Mouse (Mus musculus): ENCODE data around the gene Itpr2.

The Itpr2 gene

GRCm38 (mm10) chr6:146501866-146502804, at the start of gene Itpr2:
Itpr2 (minus strand) TSS chr6:146502223.
- CTCF ChIA-PET = no interaction called here

DNA sequence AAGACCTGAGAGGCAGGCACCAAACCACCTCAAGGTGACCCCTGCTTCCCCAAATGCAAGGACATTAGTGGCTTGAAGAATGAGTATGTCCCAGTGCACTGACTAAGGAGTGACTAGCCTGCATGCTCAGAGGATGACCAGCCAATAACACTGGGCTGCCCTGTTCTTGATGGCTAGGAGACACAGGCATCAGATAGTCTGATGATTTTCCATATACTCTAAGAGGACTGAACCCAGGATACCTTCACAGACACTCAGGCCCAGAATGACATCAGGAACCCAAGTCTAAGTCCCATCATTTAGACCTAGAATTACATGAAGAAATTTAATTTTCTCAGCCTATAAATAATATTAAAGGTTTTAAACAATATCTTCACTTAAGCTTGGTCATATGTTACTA, 49.3 kb upstream of the Itpr2 start:
- CTCF ChIA-PET = no interaction called here

GRCm38 (mm10) chr6:146550421-146550820, 48.4 kb upstream of the Itpr2 start:
- CTCF ChIA-PET = no interaction called here

DNA sequence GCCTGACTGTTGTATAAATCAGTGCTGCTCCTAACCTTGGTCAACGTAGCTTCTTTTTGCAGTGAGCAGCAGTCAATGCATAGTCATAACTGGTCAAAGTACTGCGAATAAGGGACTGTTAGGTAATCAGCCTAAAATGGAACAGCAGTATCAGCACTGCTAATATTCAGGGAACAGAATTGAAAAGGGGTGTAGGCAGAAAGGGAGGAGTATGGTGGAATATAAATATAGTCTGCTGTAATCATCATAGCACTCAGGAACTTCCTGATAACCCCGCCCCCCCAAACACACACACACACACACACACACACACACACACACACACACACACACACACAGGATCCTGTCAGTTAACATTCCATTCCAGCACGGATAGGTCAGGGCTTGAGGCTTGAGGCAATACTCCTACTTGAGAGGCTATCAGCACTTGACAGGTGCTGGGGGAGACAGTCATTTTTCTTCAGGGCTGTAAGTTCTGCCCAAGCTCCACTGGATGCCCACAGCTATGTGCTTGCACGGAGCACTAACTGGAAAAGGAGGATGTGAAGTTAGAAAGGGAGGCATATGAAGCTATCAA, 43.4 kb upstream of the Itpr2 start:
- CTCF ChIA-PET = no interaction called here

DNA sequence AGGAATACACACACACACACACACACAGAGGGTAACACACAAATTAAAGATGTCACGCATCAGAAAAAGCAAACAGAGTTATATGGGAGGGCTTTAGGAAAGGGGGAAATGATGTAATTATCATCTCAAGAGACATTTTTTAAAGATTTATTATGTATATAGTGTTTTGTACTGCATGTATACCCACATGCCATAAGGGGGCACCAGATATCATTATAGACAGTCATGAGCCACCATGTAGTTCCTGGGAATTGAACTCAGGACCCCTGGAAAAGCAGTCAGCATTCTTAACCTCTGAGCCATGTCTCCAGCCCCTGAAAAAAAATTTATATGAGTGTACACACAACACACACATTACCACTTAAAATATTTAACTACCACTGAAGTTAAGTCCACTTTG, 42.6 kb upstream of the Itpr2 start:
- CTCF ChIA-PET = no interaction called here

- CTCF ChIA-PET = no interaction called here
Measured at GRCm38 (mm10) chr6:146540386-146540785, 38.4 kb upstream of the Itpr2 start.

DNA sequence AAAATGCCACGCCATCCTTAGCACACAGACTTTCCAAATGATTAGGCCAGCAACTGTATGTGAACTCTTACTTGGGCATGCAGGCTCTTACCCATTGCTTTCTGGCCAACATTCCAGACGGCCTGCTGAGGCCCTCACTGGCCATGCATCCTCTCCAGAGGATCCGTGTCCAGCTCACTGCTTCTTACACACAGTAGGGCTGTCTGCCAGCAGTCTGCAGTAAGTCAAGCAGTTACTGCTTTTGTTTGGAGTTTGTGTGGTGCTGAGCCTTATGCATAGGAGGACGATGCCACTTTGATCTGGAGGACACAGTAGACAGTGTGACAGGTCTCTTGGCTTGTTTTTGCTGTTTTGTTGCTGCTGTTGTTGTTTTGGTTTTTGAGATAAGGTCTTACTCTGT, 36.6 kb upstream of the Itpr2 start:
- CTCF ChIA-PET = no interaction called here

DNA sequence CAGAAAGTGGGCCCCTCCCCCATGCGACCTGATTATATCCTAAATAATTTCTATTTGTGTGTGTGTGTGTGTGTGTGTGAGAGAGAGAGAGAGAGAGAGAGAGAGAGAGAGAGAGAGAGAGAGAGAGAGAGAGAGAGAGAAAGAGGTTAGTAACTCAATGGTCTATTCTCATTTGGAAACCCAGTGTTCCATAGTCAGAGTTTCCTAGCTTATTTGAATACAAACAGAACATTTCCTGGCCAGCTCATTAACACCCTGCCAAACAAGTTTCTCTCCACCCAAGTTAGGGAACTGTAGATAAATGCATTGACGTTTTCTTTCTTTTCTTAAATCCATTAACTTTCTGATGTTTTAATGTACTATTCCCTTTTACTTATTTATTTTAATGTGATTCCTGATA, 36.0 kb upstream of the Itpr2 start:
- CTCF ChIA-PET = no interaction called here

DNA sequence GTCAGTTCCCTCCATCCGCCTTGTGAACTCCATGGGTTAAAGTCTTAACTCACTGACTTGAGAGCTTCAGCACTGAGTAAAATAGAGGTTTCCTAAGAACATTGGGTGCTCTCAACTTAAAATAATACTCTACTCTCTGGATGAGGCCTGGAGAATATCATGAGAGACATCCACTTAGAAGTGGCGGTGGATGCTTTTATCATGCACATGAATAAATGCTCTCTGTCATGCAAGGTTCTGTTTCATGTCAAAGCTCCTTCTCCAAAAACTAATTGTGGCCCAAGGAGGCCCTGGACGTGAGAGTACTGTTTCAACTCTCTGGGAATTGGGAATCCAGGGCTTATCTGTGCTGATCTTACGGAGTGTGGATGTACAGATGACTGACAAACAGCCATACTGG, 35.1 kb upstream of the Itpr2 start:
- CTCF ChIA-PET = interaction anchor here (0.6 kb wide), 1 partner anchor 735 kb away, joined by 6 read pairs; no protein-coding TSS in a partner anchor

GRCm38 (mm10) chr6:146535501-146535900, 33.5 kb upstream of the Itpr2 start:
- CTCF ChIA-PET = no interaction called here

GRCm38 (mm10) chr6:146533146-146533545, 31.1 kb upstream of the Itpr2 start:
- CTCF ChIA-PET = no interaction called here

DNA sequence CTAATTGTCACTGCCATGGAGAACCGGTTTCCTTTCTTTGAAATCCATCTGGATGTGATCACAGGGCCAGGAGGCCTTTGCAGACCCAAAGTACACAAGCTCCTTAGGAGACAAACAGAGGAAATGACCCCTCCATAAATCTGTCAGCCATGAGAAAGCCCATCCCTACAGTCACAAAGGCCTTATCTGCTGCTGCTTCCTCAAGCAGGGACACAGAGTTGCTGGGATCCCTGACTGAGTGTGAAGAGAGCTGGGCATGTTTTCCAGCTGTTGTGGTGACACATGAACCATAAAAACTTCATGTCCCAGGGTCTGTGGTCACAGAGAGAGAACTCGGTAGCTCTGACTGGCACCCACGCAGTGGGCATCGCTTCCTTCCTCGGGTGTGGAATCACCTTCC, 28.7 kb upstream of the Itpr2 start:
- CTCF ChIA-PET = interaction anchor here (0.6 kb wide), 1 partner anchor 65 kb away, joined by 3 read pairs; no protein-coding TSS in a partner anchor

- CTCF ChIA-PET = no interaction called here
Measured at GRCm38 (mm10) chr6:146530363-146530762, 28.3 kb upstream of the Itpr2 start.

DNA sequence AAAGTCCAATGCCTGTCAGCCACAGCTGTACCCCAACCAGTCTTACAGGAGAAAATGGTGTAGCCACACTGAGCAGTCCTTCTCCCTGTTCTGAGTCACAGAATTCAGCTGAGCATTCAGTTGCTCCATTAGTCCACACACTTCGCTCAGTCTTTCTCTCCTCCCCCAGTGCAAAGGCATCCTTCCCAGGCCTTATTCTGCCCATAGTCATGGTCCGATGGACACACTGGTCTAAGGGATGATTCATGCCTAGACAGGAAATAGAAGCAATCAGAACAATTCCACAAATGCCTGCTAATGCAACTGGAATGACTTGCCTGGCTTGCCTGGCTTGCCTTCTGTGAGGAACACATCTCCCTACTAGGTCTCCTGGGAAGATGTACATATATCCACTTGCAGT, 25.5 kb upstream of the Itpr2 start:
- CTCF ChIA-PET = no interaction called here

DNA sequence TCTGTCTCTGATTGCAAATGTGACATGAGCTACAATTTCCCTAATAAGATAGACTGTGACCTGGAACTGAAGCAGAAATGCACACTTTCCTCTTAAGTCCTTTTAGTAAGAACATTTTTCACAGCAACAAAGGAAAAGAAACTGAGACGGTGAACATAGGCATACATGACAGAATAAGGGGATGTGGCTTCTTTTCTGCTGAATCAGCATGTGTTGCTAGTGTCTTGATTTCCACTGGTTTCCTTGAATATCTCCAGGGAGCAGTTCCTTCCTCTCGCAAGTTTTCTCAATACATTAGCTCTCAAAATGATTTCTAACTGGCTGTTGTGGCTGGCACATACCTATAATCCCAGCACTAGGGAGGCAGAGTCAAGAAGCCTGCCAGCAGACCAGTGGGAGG, 23.5 kb upstream of the Itpr2 start:
- CTCF ChIA-PET = no interaction called here

- CTCF ChIA-PET = no interaction called here
Measured at GRCm38 (mm10) chr6:146521456-146522245, 19.6 kb upstream of the Itpr2 start.

DNA sequence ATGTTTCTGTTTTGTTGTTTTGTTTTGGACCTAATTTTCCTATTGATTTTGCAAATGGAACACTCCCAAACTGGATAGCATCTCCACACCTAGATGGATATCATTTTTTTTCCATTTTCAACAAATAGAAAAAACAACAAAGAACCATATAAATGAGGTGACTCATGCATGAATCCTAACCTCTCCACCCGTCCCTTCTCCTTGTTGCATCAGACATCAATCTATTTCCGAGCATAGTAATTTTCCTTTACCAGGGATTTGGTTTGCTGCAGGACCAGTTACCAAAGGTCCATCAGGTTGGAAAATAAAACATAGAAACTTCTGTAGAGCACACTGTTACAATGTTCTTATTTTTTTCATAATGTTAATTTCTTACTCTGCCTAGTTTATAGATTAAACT, 17.0 kb upstream of the Itpr2 start:
- CTCF ChIA-PET = no interaction called here

- CTCF ChIA-PET = interaction anchor here (0.8 kb wide), 1 partner anchor 1433 kb away, joined by 3 read pairs; no protein-coding TSS in a partner anchor
Measured at GRCm38 (mm10) chr6:146515936-146516335, 13.9 kb upstream of the Itpr2 start.

- CTCF ChIA-PET = interaction anchor here (0.5 kb wide), 1 partner anchor 27 kb away, joined by 3 read pairs; no protein-coding TSS in a partner anchor
Measured at GRCm38 (mm10) chr6:146514531-146514948, 12.5 kb upstream of the Itpr2 start.

DNA sequence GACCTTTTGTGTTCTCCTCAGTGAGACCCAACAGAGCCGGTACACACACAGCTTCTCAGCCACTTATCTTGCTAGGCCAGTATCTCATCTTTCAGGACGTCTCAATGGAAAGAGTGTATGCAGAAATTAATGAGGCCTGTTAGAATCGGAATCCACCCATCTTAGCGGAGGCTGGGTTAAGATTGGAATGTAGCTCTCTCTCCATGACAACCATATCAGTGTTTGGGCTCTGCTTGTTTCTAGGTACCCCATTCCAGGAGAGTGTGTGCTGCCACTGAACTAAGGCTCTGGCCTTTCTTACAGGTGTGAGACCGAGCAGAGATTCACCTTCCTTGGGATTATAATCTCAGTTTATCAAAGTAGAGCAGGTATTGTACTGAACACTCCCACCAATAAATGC, 11.9 kb upstream of the Itpr2 start:
- CTCF ChIA-PET = no interaction called here

DNA sequence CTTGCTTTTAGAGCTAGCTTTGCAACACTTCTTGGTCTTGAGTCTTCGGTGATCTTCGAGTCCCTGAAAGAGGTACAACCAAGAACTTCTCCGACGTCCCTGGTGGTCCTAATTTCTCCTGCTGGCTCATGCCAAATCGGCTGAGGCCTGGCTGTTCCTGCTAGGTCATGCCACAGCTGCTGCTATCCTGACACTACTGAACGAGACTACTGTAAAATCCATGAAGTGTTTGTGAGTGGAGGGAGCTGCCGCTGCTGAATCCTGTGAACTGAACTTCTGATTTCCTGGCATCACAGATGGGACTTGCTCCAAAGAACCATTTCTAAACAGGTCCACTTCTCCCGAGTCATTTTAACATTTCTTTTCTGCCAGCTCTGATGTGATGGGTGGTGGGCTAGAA, 11.4 kb upstream of the Itpr2 start:
- CTCF ChIA-PET = no interaction called here

- CTCF ChIA-PET = interaction anchor here (0.6 to 0.7 kb wide), 5 partner anchors 29 to 1667 kb away, joined by 3 to 14 read pairs (median 5); no protein-coding TSS in a partner anchor
Measured at GRCm38 (mm10) chr6:146511511-146511910, 9.5 kb upstream of the Itpr2 start.

Data from spleen, embryonic (tissue).